Mouse (Mus musculus): ENCODE data around the gene Gm572. TPM values are rescaled to one million over a fixed set of nuclear protein-coding genes. Genes with fewer than 3 reads are reported as not detected.

Gm572 gene
- polyA plus RNA-seq, 2 experiments from 2014 or later: not detected

DNA sequence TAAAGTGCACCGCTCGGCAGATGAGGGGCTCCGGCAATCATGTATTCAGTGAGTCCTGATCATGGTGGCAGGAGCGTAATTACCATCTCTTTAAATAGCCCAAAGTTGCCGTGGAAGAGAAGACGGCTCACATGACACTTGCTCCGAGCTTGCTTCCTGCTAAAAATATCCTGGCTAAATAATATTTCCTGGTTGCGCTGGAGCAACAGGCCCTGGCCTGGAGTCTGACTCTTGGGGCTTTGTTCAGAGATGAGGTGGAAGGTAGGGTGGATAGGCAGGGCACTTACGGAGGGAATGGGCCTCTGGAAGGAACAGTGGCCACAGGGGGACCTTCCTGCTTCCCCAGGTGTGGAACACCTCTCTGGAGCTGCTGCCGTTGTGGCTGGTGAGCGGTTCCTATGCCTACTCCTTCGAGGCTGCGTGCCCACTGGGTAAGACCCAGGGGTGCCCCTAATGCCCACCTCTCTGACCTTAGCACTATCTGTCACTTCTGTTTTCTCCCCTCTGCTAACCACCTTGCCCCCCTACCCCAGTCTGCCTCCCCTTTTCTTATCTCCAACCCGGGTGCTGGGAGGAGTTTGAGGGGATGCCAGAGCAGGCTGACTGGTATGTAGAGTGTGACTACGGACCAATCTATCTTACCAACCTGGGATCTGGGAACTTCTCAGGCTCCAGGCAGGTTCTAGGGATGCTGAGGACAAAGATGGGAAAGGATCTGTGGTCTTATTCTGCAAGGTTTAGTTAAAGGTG, 24.1 kb downstream of the Gm572 start:
- ATAC-seq: no peak

GRCm38 (mm10) chr4:148671230-148671947, 28.3 kb downstream of the Gm572 start:
- no peak for ATAC-seq

DNA sequence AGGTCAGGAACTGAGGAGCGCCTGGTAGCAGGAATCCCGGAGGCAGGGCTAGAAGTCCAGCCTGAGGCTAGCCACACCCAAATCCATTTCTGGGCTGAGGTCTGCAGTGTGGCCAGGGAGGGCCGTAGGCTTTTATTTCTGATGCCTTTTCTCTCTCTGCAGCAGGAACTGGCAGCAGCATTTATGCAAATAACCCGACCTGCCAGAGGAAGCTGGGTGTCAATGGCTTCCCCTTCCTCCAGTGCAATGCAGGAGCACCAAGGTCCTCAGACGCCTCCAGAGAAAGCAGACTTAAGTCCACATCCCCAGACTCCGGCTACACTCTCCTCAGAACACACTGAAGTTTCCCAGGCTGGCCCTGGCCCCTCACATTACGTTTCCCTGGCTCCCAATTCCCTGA, 31.9 kb downstream of the Gm572 start:
- no peak for ATAC-seq

DNA sequence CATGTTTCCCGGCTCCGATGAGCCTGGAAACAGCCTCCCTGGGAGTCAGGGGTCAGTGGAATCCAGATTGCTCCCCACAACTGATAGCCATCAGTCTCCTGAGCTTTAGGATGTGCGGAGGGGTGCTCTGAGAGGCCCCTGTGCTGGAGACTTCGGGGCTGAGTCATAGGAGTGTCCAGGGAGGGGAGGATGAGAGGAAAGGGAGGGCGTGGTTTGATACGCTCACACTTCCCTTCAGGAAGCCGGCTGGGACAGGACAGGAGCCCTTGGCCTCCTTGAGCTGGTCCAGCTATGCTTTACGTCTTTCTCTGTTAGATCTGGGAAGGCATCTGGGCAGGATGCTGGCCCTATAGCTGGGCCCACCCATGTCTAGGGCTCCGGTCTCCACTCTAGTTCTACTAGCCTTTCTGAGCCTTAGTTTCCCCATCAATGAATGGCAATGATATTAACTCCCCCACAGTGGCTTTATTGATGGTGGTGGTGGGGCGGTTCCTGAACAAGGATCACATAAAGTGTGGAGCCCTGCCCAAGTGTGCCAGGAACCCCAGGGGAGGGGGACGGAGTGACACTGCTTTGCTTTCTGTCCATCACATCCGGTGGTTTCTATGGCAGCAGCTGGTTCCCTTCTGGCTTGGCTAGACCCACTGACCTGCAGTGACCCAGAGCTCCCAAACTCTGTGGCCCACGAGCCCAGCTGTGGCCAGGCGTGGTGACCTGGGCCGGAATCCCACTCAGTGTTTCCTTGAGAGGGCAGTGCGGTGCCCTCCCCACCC, 33.3 kb downstream of the Gm572 start:
- no peak for ATAC-seq

GRCm38 (mm10) chr4:148676961-148677637, 34.0 kb downstream of the Gm572 start:
- ATAC-seq: no peak

DNA sequence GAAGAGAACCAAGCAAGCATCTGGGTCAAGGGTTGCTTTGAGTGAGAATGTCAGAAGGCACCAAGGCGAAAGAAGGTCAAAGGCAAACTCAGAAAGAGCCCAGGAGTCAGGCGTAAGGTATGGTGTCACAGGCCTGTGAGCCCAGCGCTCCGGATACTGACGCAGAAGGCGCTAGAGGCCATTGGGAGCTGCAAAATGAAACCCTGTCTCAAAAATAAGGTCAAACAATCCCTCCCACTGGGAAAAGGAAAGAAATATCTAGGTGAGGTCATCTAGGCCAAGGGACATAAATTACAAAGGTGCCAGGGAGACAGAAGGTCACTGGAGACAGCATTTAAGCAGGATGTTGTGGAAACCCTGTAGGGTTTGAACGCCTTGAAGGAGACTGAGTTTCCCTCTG, 35.0 kb downstream of the Gm572 start:
- ATAC-seq: no peak

DNA sequence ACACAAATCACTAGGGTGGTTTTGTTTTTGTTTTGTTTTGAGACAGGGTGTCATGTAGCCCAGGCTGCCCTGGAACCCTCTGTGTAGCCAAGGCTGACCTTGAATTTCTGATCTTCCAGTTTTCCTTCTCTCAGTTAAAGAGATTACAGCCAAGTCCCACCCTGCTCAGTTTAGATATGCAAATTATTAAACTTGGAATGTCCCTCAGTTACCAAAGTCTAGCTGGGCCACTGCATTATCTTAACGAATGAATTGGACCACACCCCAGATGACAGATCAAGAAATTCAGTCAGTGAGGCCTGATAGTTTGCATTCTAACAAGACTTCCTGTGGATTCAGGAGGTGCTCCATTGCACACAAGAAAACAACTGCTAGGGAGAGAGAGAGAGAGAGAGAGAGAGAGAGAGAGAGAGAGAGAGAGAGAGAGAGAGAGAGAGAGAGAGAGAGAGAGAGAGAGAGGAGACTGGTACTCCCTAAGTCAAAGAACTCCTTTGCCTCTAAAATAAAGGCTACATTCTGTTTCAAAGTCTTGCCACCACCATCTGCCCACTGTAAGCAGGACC, 37.5 kb downstream of the Gm572 start:
- ATAC-seq: no peak

DNA sequence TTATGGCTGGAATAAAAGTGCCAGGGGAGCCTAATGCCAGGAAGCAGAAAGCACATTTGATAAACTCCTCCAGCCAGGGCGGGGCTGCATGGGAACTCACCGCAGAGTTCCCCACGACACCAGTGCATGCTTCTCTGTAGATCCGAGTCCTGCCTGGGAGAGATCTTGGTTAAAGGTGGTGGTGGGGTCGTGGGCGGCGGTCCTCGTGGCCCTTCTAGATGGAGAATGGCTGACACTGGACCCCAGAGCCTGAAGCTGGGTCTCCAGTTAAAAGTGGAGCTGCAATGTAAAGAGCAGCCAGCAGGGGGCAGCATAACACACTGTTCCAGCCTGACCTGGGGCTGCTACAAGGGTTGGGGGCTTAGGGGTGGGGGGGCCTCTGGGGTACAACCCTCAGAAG, 38.3 kb downstream of the Gm572 start:
- ATAC-seq: no peak

DNA sequence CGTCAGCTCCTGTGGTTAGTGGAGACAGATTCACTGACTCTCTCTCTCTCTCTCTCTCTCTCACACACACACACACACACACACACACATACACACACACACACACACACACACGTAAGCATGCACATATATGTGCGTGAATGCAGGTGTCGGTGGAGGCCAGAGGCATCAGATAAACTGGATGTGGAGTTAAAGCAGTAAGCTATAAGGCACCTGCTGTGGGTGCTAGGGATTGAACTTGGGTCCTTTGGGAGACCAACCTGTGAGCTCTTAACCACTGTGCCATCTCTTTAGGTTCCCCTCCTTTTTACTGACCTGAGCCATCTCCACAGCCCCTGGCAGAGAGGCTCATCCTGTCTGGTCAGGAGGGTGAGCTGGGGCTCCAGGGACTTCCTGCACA, 39.8 kb downstream of the Gm572 start:
- peak; percentile 14 for ATAC-seq

DNA sequence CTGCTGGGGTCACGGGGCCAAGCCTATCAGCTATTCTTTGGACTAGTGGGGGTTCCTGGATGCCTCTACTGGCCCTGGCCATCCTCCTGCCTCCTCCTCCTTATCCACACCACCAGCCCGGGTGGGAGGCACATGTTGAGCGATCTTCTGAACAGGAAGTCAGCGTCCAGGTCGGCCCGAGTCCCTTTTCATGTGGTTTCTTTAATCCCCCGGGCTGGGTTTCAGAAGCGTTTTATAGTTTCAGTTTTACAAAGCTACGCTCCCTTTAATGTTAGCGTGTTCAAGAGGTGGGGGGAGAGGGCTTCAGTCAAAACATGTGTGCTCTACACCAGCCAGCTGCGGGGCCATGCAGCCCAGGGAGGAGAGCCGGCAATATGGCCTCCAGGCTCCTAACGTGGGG, 40.4 kb downstream of the Gm572 start:
- peak; percentile 96 for ATAC-seq

DNA sequence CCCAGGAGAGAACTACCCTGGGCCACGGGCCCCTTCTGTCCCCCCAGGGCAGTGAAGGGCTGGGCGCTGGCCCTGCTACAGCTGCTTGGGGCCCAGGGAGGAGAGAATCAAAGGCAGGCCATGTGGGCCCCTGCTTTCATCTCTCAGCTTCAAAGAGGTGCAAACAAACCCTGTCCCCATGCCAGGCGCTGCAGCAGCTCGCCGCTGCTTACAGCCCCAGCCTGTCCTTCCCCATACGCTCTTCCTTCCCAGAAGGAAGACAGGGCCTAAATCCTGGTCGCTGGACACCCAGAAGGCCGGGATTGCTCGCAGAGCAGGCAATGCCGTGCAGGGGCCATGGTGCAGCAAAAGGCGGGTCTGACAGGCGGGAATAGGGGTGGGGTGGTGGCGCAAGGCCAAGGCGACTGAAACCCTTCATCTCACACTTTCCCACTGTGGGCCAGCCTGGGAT, 43.4 kb downstream of the Gm572 start:
- no peak for ATAC-seq

- ATAC-seq: no peak
Observed at GRCm38 (mm10) chr4:148688091-148688490, 45.0 kb downstream of the Gm572 start.

GRCm38 (mm10) chr4:148691185-148691584, 48.1 kb downstream of the Gm572 start:
- no peak for ATAC-seq

GRCm38 (mm10) chr4:148693417-148693959, 50.4 kb downstream of the Gm572 start:
- ATAC-seq: no peak

DNA sequence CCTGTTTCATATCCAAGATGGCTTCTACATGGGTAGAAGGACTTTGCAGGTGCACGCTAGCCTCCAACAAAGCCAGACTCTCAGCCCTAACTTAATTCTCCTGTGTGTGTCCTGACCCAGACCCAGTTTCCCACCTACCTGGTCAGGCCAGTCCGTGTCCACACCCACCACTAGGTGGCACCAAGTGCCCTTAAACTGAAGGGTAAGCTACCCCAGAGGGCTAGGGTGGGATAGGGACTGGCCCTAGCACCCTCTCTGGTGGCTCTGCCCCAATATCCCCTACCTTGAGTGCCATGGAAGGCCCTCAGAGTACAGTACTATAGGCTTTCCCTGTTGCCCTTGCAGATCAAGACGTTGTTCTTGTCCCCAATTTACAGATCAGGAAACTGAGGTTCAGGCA, 61.6 kb downstream of the Gm572 start:
- ATAC-seq: no peak

DNA sequence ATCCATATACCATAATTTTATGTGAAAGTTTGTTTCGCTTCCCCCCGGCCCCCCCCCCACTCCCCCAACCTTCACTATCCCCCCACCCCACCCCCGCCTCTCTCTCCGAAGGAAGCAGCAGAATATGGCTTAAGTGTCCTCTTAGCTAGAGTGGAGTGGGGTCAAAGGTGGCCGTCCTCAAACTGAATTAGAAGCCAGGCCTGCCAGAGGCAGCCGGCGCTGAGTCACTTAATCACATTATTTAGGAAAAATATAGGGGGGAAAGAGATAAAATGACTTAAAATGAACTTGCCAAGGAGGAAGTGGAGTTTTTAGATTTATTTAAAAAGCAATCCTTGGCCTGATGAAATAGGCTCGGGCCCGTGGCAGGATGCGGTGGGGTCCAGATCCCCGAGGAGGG, 65.7 kb downstream of the Gm572 start:
- ATAC-seq: no peak

GRCm38 (mm10) chr4:148710446-148710845, 67.3 kb downstream of the Gm572 start:
- no peak for ATAC-seq

DNA sequence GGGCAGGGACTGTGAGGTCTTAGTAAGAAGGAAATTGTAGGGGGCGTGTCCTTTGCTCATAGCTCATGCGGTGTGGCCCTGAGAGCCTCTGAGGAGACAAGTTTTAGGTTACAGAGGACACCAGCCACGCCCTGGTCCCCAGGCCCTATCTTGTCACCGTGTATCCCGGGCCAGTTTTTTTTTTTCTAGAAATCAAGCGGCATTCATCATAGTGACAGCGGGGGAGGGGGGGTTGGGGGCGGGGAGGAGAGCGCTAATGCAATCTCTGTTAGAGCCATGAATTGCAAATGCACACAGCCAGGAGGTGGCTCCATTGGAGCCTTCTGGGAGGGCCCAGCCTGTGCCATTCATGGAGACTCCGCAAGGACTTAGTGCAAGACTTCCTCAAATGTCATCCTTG, 68.2 kb downstream of the Gm572 start:
- ATAC-seq: no peak

GRCm38 (mm10) chr4:148712632-148713031, 69.5 kb downstream of the Gm572 start:
- ATAC-seq: no peak

DNA sequence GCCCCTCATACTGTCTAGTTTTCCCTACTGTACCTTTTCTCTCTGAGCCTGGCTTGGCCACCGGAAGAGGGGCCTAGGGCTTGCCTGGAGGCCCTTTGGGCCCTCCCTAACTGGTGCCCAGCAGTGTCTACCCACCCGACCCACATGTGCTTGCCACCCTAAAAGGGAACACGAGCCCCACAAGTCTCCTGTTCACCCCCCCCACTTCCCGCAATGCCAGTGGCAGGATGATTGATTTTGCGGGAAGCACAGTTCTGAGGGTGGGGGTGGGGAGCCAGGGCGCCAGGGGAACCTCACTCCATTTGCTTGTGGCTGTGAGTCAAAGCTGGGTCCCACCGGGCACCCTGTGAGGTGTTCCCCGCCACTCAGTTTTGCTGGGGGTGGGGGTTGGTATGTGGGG, 70.9 kb downstream of the Gm572 start:
- ATAC-seq: no peak

- no peak for ATAC-seq
Observed at GRCm38 (mm10) chr4:148714739-148715138, 71.6 kb downstream of the Gm572 start.

DNA sequence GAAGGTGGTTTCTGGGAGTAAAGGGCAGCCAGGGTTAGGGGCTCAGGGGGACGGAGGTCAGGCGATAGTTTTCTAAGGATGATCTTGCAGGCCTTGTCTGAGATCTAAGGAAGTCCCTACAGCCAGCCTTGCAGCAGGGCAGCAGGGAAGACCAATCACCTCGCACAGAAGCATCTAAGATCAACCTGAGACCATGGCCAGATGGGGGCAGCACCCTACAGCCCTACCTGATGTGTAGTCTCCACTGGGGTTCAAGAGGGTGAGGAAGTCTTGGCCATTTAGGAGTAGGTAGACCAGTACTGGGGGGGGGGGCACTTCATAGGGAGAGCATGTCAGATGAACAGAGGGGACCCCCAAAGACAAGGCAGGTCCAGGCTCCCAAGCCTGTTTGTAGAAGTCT, 72.3 kb downstream of the Gm572 start:
- ATAC-seq: no peak
